Mouse (Mus musculus) intestine, embryonic 16.5 days (tissue): ENCODE results near the gene Kat8. TPM values are rescaled to one million over a fixed set of nuclear protein-coding genes. Genes with fewer than 3 reads are reported as not detected.

Source experiments
- ATAC-seq: fragments of 200-750 bp; cut with Nextera tagmentation; 2 replicates; pipeline ENCODE4 v1.8.0; 2017; ENCODE audit warnings: moderate TSS enrichment, moderate library complexity
- H3K27ac ChIP-seq: fragments of 300-500 bp; sonication (generic); 2 replicates; pipeline ENCODE4 v1.5.1; 2014; ENCODE audit warnings: mild to moderate bottlenecking, low read length
- H3K27me3 ChIP-seq: fragments of 300-500 bp; sonication (generic); replicated peaks from 2 replicates; pipeline ENCODE4 v1.6.1; 2014; ENCODE audit warnings: low read length, control low read depth, mixed read lengths; ENCODE audit not compliant: control insufficient read depth, insufficient read depth
- H3K36me3 ChIP-seq: fragments of 300-500 bp; sonication (generic); 2 replicates; pipeline ENCODE4 v1.6.1; 2014; ENCODE audit warnings: low read length, control low read depth; ENCODE audit not compliant: control insufficient read depth, insufficient read depth
- H3K4me1 ChIP-seq: fragments of 300-500 bp; sonication (generic); 2 replicates; pipeline ENCODE4 v1.6.1; 2014; ENCODE audit warnings: low read length, control low read depth, mixed read lengths; ENCODE audit not compliant: control insufficient read depth, insufficient read depth
- H3K4me2 ChIP-seq: fragments of 300-500 bp; sonication (generic); 2 replicates; pipeline ENCODE4 v1.6.1; 2014; ENCODE audit warnings: low read depth, low read length, control low read depth
- H3K4me3 ChIP-seq: fragments of 300-500 bp; sonication (generic); 2 replicates; pipeline ENCODE4 v1.5.1; 2014; ENCODE audit warnings: mild to moderate bottlenecking, low read length
- H3K9ac ChIP-seq: fragments of 300-500 bp; sonication (generic); 2 replicates; pipeline ENCODE4 v1.6.1; 2014; ENCODE audit warnings: low read depth, low read length
- H3K9me3 ChIP-seq: fragments of 300-500 bp; sonication (generic); 2 replicates; pipeline ENCODE4 v1.6.1; 2016; ENCODE audit warnings: low read length, control low read depth; ENCODE audit not compliant: control insufficient read depth
- WGBS: fragments of 180-500 bp; shearing (Covaris S2); extraction: QIAGEN DNeasy Blood & Tissue Kit; methylation state at CpG from one replicate; pipeline ENCODE4 v1.1.7; 2014; 5-methylcytosine and 5-hydroxymethylcytosine counted together
- polyA plus RNA-seq: library from polyadenylated mRNA; unstranded; fragments of >200 nt; fragmentation: Nextera tagmentation; extraction: Ambion mirVana; gene quantifications from 2 replicates; pipeline ENCODE4 v1.2.1, GENCODE M21; 2015

Gene Kat8
- polyA plus RNA-seq, 1 experiment from 2014 or later = 29.2 TPM

GRCm38 (mm10) chr7:127925252-127925651 is 12.9 kb downstream of the Kat8 start:
- Histone ChIP-seq H3K36me3 (peaks cover 5% of the 10 kb centered on the region; the same call in 1 of the 2 replicates), H3K4me2 (peak overlapping the region; percentile 42; the same call in 1 of the 2 replicates), H3K9ac (0 out of 2 replicates have a peak overlapping the region, but pooled peaks have one; percentile 21), H3K9me3 (no peaks in the 10 kb centered on the region), H3K27ac (peak overlapping the region; percentile 83), H3K4me1 (peaks cover 27% of the 10 kb centered on the region), H3K4me3 (no peak overlapping the region), H3K27me3 (no peaks in the 10 kb centered on the region)
- ATAC-seq = peak; percentile 74
- WGBS = 53% methylated on average over 5 of the region's 5 CpGs

- H3K27ac ChIP-seq = peak overlapping the region; percentile 83
- H3K9me3 ChIP-seq = no peaks in the 10 kb centered on the region
- no peaks in the 10 kb centered on the region for H3K27me3 ChIP-seq
- H3K36me3 ChIP-seq = peaks cover 5% of the 10 kb centered on the region; the same call in 1 of the 2 replicates
- H3K4me1 ChIP-seq = peaks cover 32% of the 10 kb centered on the region
- peak overlapping the region; percentile 20; the same call in 1 of the 2 replicates for H3K4me3 ChIP-seq
- 64% methylated on average over 8 of the region's 8 CpGs for WGBS
- H3K4me2 ChIP-seq = peak overlapping the region; percentile 42
- ATAC-seq = no peak
- H3K9ac ChIP-seq = peak overlapping the region; percentile 75
Measured at GRCm38 (mm10) chr7:127926066-127926465, 13.8 kb downstream of the Kat8 start.

- Histone ChIP-seq H3K9me3 (no peaks in the 10 kb centered on the region), H3K4me2 (peak overlapping the region; percentile 42), H3K9ac (peak overlapping the region; percentile 75), H3K27ac (peak overlapping the region; percentile 83), H3K4me3 (peak overlapping the region; percentile 20), H3K36me3 (peaks cover 5% of the 10 kb centered on the region; the same call in 1 of the 2 replicates), H3K4me1 (peaks cover 40% of the 10 kb centered on the region), H3K27me3 (no peaks in the 10 kb centered on the region)
- WGBS = 68% methylated on average over 11 of the region's 11 CpGs
- 0 out of 2 replicates have a peak, but pooled peaks have one; percentile 7 for ATAC-seq
Measured at GRCm38 (mm10) chr7:127926846-127927245, 14.5 kb downstream of the Kat8 start.

- peaks cover 49% of the 10 kb centered on the region for H3K4me1 ChIP-seq
- peak overlapping the region; percentile 57 for H3K4me3 ChIP-seq
- H3K4me2 ChIP-seq = peak overlapping the region; percentile 42
- no peak for ATAC-seq
- H3K27me3 ChIP-seq = no peaks in the 10 kb centered on the region
- peak overlapping the region; percentile 83 for H3K27ac ChIP-seq
- H3K9ac ChIP-seq = peak overlapping the region; percentile 75
- no peaks in the 10 kb centered on the region for H3K9me3 ChIP-seq
- peaks cover 5% of the 10 kb centered on the region; the same call in 1 of the 2 replicates for H3K36me3 ChIP-seq
- 81% methylated on average over 11 of the region's 11 CpGs for WGBS
Measured at GRCm38 (mm10) chr7:127927726-127928125, 15.4 kb downstream of the Kat8 start.

- H3K4me3 ChIP-seq = peak overlapping the region; percentile 57
- H3K36me3 ChIP-seq = peaks cover 5% of the 10 kb centered on the region; the same call in 1 of the 2 replicates
- 33% methylated on average over 5 of the region's 5 CpGs for WGBS
- H3K9me3 ChIP-seq = no peaks in the 10 kb centered on the region
- peak overlapping the region; percentile 83 for H3K27ac ChIP-seq
- peak overlapping the region; percentile 42 for H3K4me2 ChIP-seq
- no peaks in the 10 kb centered on the region for H3K27me3 ChIP-seq
- peak; percentile 18; the same call in 1 of the 2 replicates for ATAC-seq
- peaks cover 45% of the 10 kb centered on the region for H3K4me1 ChIP-seq
- peak overlapping the region; percentile 75 for H3K9ac ChIP-seq
Measured at GRCm38 (mm10) chr7:127928596-127928995, 16.3 kb downstream of the Kat8 start.

GRCm38 (mm10) chr7:127929923-127930322 is 17.6 kb downstream of the Kat8 start, which contains the start of gene Prss8:
Gene Prss8, minus strand, starts transcription at chr7:127930104.
- peak; percentile 39 for ATAC-seq
- Histone ChIP-seq H3K9me3 (no peaks in the 10 kb centered on the region), H3K27ac (peak within 1 kb of the TSS; percentile 83), H3K4me2 (peak within 1 kb of the TSS; percentile 42), H3K4me1 (peaks cover 47% of the 10 kb centered on the region), H3K27me3 (no peaks in the 10 kb centered on the region), H3K36me3 (0 out of 2 replicates have a peak, but pooled peaks cover 3% of the 10 kb centered on the region), H3K4me3 (peak within 1 kb of the TSS; percentile 57), H3K9ac (peak within 1 kb of the TSS; percentile 75)
- WGBS = 11% methylated on average over 6 of the region's 6 CpGs

GRCm38 (mm10) chr7:127930636-127931035 is 18.3 kb downstream of the Kat8 start:
- peak overlapping the region; percentile 64; the same call in 1 of the 2 replicates for H3K27ac ChIP-seq
- ATAC-seq = no peak
- WGBS = 72% methylated on average over 5 of the region's 5 CpGs

GRCm38 (mm10) chr7:127931351-127932135 is 19.2 kb downstream of the Kat8 start:
- peak overlapping the region; percentile 57 for H3K9ac ChIP-seq
- 24% methylated on average over 13 of the region's 13 CpGs for WGBS
- no peaks in the 10 kb centered on the region for H3K9me3 ChIP-seq
- ATAC-seq = peak; percentile 12; the same call in 1 of the 2 replicates
- H3K4me1 ChIP-seq = peaks cover 51% of the 10 kb centered on the region
- H3K27me3 ChIP-seq = no peaks in the 10 kb centered on the region
- H3K4me2 ChIP-seq = peak overlapping the region; percentile 24; the same call in 1 of the 2 replicates
- peak overlapping the region; percentile 80 for H3K27ac ChIP-seq
- H3K36me3 ChIP-seq = 0 out of 2 replicates have a peak, but pooled peaks cover 2% of the 10 kb centered on the region
- H3K4me3 ChIP-seq = peak overlapping the region; percentile 3; the same call in 1 of the 2 replicates

More at GRCm38 (mm10) chr7:127930636-127931035, 18.3 kb downstream of the Kat8 start:
- Histone ChIP-seq H3K9ac (no peak overlapping the region), H3K27me3 (no peaks in the 10 kb centered on the region), H3K9me3 (no peaks in the 10 kb centered on the region), H3K4me3 (no peak overlapping the region), H3K4me2 (peak overlapping the region; percentile 42), H3K36me3 (0 out of 2 replicates have a peak, but pooled peaks cover 3% of the 10 kb centered on the region), H3K4me1 (peaks cover 47% of the 10 kb centered on the region)
